Mouse (Mus musculus): ENCODE measurements around the gene Aurkb. TPM values are rescaled to one million over a fixed set of nuclear protein-coding genes. Genes with fewer than 3 reads are reported as not detected.

Aurkb gene
- polyA plus RNA-seq, 1 experiment from 2014 or later = 153 TPM

- peak within 1 kb of the TSS; percentile 84 for H3K4me2 ChIP-seq
- H3K9me3 ChIP-seq = no peaks in the 10 kb centered on the region
- peaks cover 30% of the 10 kb centered on the region for H3K4me1 ChIP-seq
- peak within 1 kb of the TSS; percentile 81 for H3K4me3 ChIP-seq
- H3K27me3 ChIP-seq = no peaks in the 10 kb centered on the region
- peak within 1 kb of the TSS; percentile 89 for H3K27ac ChIP-seq
- H3K9ac ChIP-seq = peak within 1 kb of the TSS; percentile 87
- ATAC-seq (ENCODE audit: insufficient number of reproducible peaks, insufficient read depth, low FRiP score, low TSS enrichment, low read depth) = peak; percentile 91
- WGBS = under 1% methylated on average over 64 of the region's 64 CpGs
- 0 out of 2 replicates have a peak, but pooled peaks cover under 1% of the 10 kb centered on the region for H3K36me3 ChIP-seq
Measured at GRCm38 (mm10) chr11:69059357-69059974, 14.0 kb downstream of the Aurkb start, which contains the start of gene Borcs6. Gene Borcs6, plus strand, starts transcription at chr11:69059717.

GRCm38 (mm10) chr11:69059975-69060411 lies 14.5 kb downstream of the Aurkb start:
- no peaks in the 10 kb centered on the region for H3K27me3 ChIP-seq
- WGBS = 0% methylated on average over 49 of the region's 49 CpGs
- peak overlapping the region; percentile 87 for H3K9ac ChIP-seq
- peaks cover 34% of the 10 kb centered on the region for H3K4me1 ChIP-seq
- H3K36me3 ChIP-seq = no peaks in the 10 kb centered on the region
- H3K9me3 ChIP-seq = no peaks in the 10 kb centered on the region
- peak overlapping the region; percentile 89 for H3K27ac ChIP-seq
- H3K4me3 ChIP-seq = peak overlapping the region; percentile 81
- ATAC-seq (ENCODE audit: insufficient number of reproducible peaks, insufficient read depth, low FRiP score, low TSS enrichment, low read depth) = peak; percentile 24; the same call in 1 of the 2 replicates
- peak overlapping the region; percentile 84 for H3K4me2 ChIP-seq

- no peaks in the 10 kb centered on the region for H3K36me3 ChIP-seq
- peak overlapping the region; percentile 81 for H3K4me3 ChIP-seq
- H3K27ac ChIP-seq = peak overlapping the region; percentile 89
- H3K9ac ChIP-seq = peak overlapping the region; percentile 87
- H3K4me1 ChIP-seq = peaks cover 34% of the 10 kb centered on the region
- H3K9me3 ChIP-seq = no peaks in the 10 kb centered on the region
- WGBS = 2% methylated on average over 40 of the region's 40 CpGs
- ATAC-seq (ENCODE audit: insufficient number of reproducible peaks, insufficient read depth, low FRiP score, low TSS enrichment, low read depth) = peak; percentile 8; the same call in 1 of the 2 replicates
- H3K4me2 ChIP-seq = peak overlapping the region; percentile 84
- no peaks in the 10 kb centered on the region for H3K27me3 ChIP-seq
Measured at GRCm38 (mm10) chr11:69060448-69061254, 15.2 kb downstream of the Aurkb start.

GRCm38 (mm10) chr11:69061255-69061912 lies 15.9 kb downstream of the Aurkb start:
- peak overlapping the region; percentile 87 for H3K9ac ChIP-seq
- peaks cover 40% of the 10 kb centered on the region for H3K4me1 ChIP-seq
- peak overlapping the region; percentile 84 for H3K4me2 ChIP-seq
- WGBS = 9% methylated on average over 17 of the region's 17 CpGs
- H3K27ac ChIP-seq = no peak overlapping the region
- H3K4me3 ChIP-seq = peak overlapping the region; percentile 81
- H3K9me3 ChIP-seq = no peaks in the 10 kb centered on the region
- no peak for ATAC-seq (ENCODE audit: insufficient number of reproducible peaks, insufficient read depth, low FRiP score, low TSS enrichment, low read depth)
- no peaks in the 10 kb centered on the region for H3K36me3 ChIP-seq
- H3K27me3 ChIP-seq = no peaks in the 10 kb centered on the region

- ATAC-seq (ENCODE audit: insufficient number of reproducible peaks, insufficient read depth, low FRiP score, low TSS enrichment, low read depth) = no peak
- no peaks in the 10 kb centered on the region for H3K9me3 ChIP-seq
- H3K4me3 ChIP-seq = peak overlapping the region; percentile 78
- H3K4me1 ChIP-seq = peaks cover 47% of the 10 kb centered on the region
- H3K36me3 ChIP-seq = no peaks in the 10 kb centered on the region
- H3K9ac ChIP-seq = no peak overlapping the region
- WGBS = under 1% methylated on average over 17 of the region's 17 CpGs
- peak overlapping the region; percentile 84 for H3K4me2 ChIP-seq
- no peaks in the 10 kb centered on the region for H3K27me3 ChIP-seq
- peak overlapping the region; percentile 64; the same call in 1 of the 2 replicates for H3K27ac ChIP-seq
Measured at GRCm38 (mm10) chr11:69062194-69062760, 16.8 kb downstream of the Aurkb start.

GRCm38 (mm10) chr11:69062761-69063224 lies 17.3 kb downstream of the Aurkb start:
- Histone ChIP-seq H3K4me3 (peak overlapping the region; percentile 78), H3K9ac (peak overlapping the region; percentile 67), H3K27me3 (no peaks in the 10 kb centered on the region), H3K4me1 (peaks cover 51% of the 10 kb centered on the region), H3K9me3 (no peaks in the 10 kb centered on the region), H3K27ac (peak overlapping the region; percentile 84), H3K36me3 (no peaks in the 10 kb centered on the region), H3K4me2 (peak overlapping the region; percentile 84)
- under 1% methylated on average over 19 of the region's 19 CpGs for WGBS
- ATAC-seq (ENCODE audit: insufficient number of reproducible peaks, insufficient read depth, low FRiP score, low TSS enrichment, low read depth) = no peak

- H3K9me3 ChIP-seq = no peaks in the 10 kb centered on the region
- ATAC-seq (ENCODE audit: insufficient number of reproducible peaks, insufficient read depth, low FRiP score, low TSS enrichment, low read depth) = peak; percentile 34; the same call in 1 of the 2 replicates
- peaks cover 45% of the 10 kb centered on the region for H3K4me1 ChIP-seq
- H3K4me3 ChIP-seq = peak overlapping the region; percentile 78
- peak overlapping the region; percentile 77 for H3K9ac ChIP-seq
- peak overlapping the region; percentile 88 for H3K27ac ChIP-seq
- peak overlapping the region; percentile 84 for H3K4me2 ChIP-seq
- WGBS = under 1% methylated on average over 31 of the region's 31 CpGs
- no peaks in the 10 kb centered on the region for H3K27me3 ChIP-seq
- H3K36me3 ChIP-seq = no peaks in the 10 kb centered on the region
Measured at GRCm38 (mm10) chr11:69063413-69064201, 18.2 kb downstream of the Aurkb start.

- WGBS = 43% methylated on average over 9 of the region's 9 CpGs
- peak overlapping the region; percentile 77 for H3K9ac ChIP-seq
Measured at GRCm38 (mm10) chr11:69064259-69065133, 19.0 kb downstream of the Aurkb start.

GRCm38 (mm10) chr11:69065394-69065925 lies 20.0 kb downstream of the Aurkb start:
- H3K27ac ChIP-seq = no peak overlapping the region
- H3K27me3 ChIP-seq = no peaks in the 10 kb centered on the region
- H3K9ac ChIP-seq = no peak overlapping the region
- H3K4me2 ChIP-seq = peak overlapping the region; percentile 89
- 0 out of 2 replicates have a peak overlapping the region, but pooled peaks have one; percentile 44 for H3K4me3 ChIP-seq
- H3K9me3 ChIP-seq = no peaks in the 10 kb centered on the region
- H3K36me3 ChIP-seq = no peaks in the 10 kb centered on the region
- no peak for ATAC-seq (ENCODE audit: insufficient number of reproducible peaks, insufficient read depth, low FRiP score, low TSS enrichment, low read depth)
- WGBS = 61% methylated on average over 3 of the region's 3 CpGs
- peaks cover 43% of the 10 kb centered on the region for H3K4me1 ChIP-seq

More at GRCm38 (mm10) chr11:69064259-69065133, 19.0 kb downstream of the Aurkb start:
- Histone ChIP-seq H3K4me2 (peak overlapping the region; percentile 84), H3K27ac (peak overlapping the region; percentile 88), H3K27me3 (no peaks in the 10 kb centered on the region), H3K4me3 (peak overlapping the region; percentile 78), H3K36me3 (no peaks in the 10 kb centered on the region), H3K4me1 (peaks cover 42% of the 10 kb centered on the region), H3K9me3 (no peaks in the 10 kb centered on the region)
- ATAC-seq (ENCODE audit: insufficient number of reproducible peaks, insufficient read depth, low FRiP score, low TSS enrichment, low read depth) = no peak
